Mouse (Mus musculus): ENCODE measurements around the gene Marco. TPM values are rescaled to one million over a fixed set of nuclear protein-coding genes. Genes with fewer than 3 reads are reported as not detected.

The Marco gene
- polyA plus RNA-seq (2014; fragmentation: Illumina TruSeq; extraction: RNeasy Lipid Tissue Mini Kit (QIAGEN cat#74804); ENCODE audit: insufficient read depth, low read depth, low replicate concordance): 18.6 TPM

GRCm38 (mm10) chr1:120504924-120505323, at the start of gene Marco:
TSS of gene Marco (minus strand) at chr1:120505024.

Other genes starting within 250 kb of the Marco start
- 11.5 TPM for gene Steap3, start 232.3 kb downstream of the Marco start, polyA plus RNA-seq (2014; fragmentation: Illumina TruSeq; extraction: RNeasy Lipid Tissue Mini Kit (QIAGEN cat#74804); ENCODE audit: insufficient read depth, low read depth, low replicate concordance)
- 0.11 TPM for gene C1ql2, start 164.4 kb downstream of the Marco start, polyA plus RNA-seq (2014; fragmentation: Illumina TruSeq; extraction: RNeasy Lipid Tissue Mini Kit (QIAGEN cat#74804); ENCODE audit: insufficient read depth, low read depth, low replicate concordance)
- not detected for gene En1, start 97.4 kb upstream of the Marco start, polyA plus RNA-seq (2014; fragmentation: Illumina TruSeq; extraction: RNeasy Lipid Tissue Mini Kit (QIAGEN cat#74804); ENCODE audit: insufficient read depth, low read depth, low replicate concordance)